22 mouse cellular contexts compared by ENCODE assay signal in genomic region chr4:40575951-40576350, GRCm38 (mm10).
DNase-seq lines count a peak whose midpoint lies in the region; TF ChIP-seq lines count a peak whose summit lies in the region.
"Had no signal": no experiment of that assay in that cellular context is flagged by ENCODE, and none has a peak within 500 bp of the region (broad histone marks: within the 10 kb centered on the region; RNA-seq: fewer than 3 reads in every experiment).

No protein-coding gene starts in this region.

- no peak for TF ChIP-seq POLR2A in cerebellum, adult 2 months (IDR thresholded peaks at IDR 0.05; ENCODE audit: borderline replicate concordance, insufficient read depth, low read length)

- H3K4me3 ChIP-seq in cerebellum, adult 2 months (replicated peaks; ENCODE audit: insufficient read depth, low read depth, low read length), result no peak overlapping the region
- H3K4me3 ChIP-seq: embryonic facial prominence, embryonic 13.5 days; embryonic facial prominence, embryonic 15.5 days; erythroblast, embryonic 14.5 days; forebrain, embryonic 10.5 days; forebrain, embryonic 12.5 days had no signal

- H3K27me3 ChIP-seq in cerebellum, adult 2 months (ENCODE audit: control insufficient read depth, insufficient read depth, low read length), result no peaks in the 10 kb centered on the region
- H3K27me3 ChIP-seq: embryonic facial prominence, embryonic 13.5 days; embryonic facial prominence, embryonic 15.5 days; forebrain, embryonic 12.5 days had no signal

- no peak for TF ChIP-seq CTCF in cerebellum, adult 2 months (IDR thresholded peaks at IDR 0.05; ENCODE audit: borderline replicate concordance, insufficient read depth, low read depth, low read length)

- DNase-seq in frontal cortex, adult 2 months (ENCODE audit: extremely low spot score in 1 of 2, low spot score in 1 of 2), result peak; percentile 4 to 41
- DNase-seq in frontal cortex, postnatal 14 days (ENCODE audit: low spot score in 2 of 2), result no peak
- peak; percentile 31 for DNase-seq in heart, adult 11 months
- DNase-seq in heart, postnatal 36 days, result no peak
- DNase-seq in left cerebral cortex, adult 18-20 months (ENCODE audit: low spot score in 2 of 2), result peak; percentile 8 to 24
- DNase-seq in left cerebral cortex, postnatal 14 days (ENCODE audit: low spot score in 2 of 2), result no peak
- peak; percentile 58 for DNase-seq in brain, adult 2 months (ENCODE audit: low read depth, low spot score)
- no peak for DNase-seq in cerebellum, adult 2 months
- DNase-seq: adrenal gland, adult 2 months; adrenal gland, postnatal 10 days; adrenal gland, postnatal 25 days; cerebellum, adult 11-12 months; cerebellum, adult 8-10 months; cerebellum, adult 9-11 months; cerebellum, postnatal 14 days; cerebellum, postnatal 36 days; embryo, embryonic 11 days had no signal

- intact Hi-C loops in heart, postnatal 36 days (cut with DNase I), result no loop called here
- intact Hi-C loops in left cerebral cortex, postnatal 14 days (cut with DNase I), result no loop called here

- H3K4me1 ChIP-seq in cerebellum, adult 2 months (ENCODE audit: control insufficient read depth, insufficient read depth, low read length), result no peaks in the 10 kb centered on the region
- H3K4me1 ChIP-seq: embryonic facial prominence, embryonic 15.5 days; forebrain, embryonic 10.5 days; forebrain, embryonic 12.5 days had no signal

- 57% methylated on average over 1 of the region's 1 CpGs for WGBS in cerebellum, adult 2 months

- H3K27ac ChIP-seq in cerebellum, adult 2 months (ENCODE audit: insufficient read depth, low read length), result no peak overlapping the region
- H3K27ac ChIP-seq: embryonic facial prominence, embryonic 13.5 days; embryonic facial prominence, embryonic 15.5 days; forebrain, embryonic 10.5 days; forebrain, embryonic 12.5 days had no signal

Comparison
In these comparisons a context has a peak if more than half of its experiments do, and no peak if none do; other contexts are left out.
1. DNase-seq: peak in frontal cortex, adult 2 months (2 of 2), heart, adult 11 months (single experiment), left cerebral cortex, adult 18-20 months (2 of 2) and brain, adult 2 months (single experiment); none in frontal cortex, postnatal 14 days (0 of 2), heart, postnatal 36 days (0 of 2), left cerebral cortex, postnatal 14 days (0 of 2) and cerebellum, adult 2 months (0 of 2).